Mouse (Mus musculus): ENCODE data around the gene Tuft1. TPM values are rescaled to one million over a fixed set of nuclear protein-coding genes. Genes with fewer than 3 reads are reported as not detected.

The Tuft1 gene
- total and polyA plus RNA-seq, 3 experiments, result 1.6 to 2.1 (median 2.0) TPM

DNA sequence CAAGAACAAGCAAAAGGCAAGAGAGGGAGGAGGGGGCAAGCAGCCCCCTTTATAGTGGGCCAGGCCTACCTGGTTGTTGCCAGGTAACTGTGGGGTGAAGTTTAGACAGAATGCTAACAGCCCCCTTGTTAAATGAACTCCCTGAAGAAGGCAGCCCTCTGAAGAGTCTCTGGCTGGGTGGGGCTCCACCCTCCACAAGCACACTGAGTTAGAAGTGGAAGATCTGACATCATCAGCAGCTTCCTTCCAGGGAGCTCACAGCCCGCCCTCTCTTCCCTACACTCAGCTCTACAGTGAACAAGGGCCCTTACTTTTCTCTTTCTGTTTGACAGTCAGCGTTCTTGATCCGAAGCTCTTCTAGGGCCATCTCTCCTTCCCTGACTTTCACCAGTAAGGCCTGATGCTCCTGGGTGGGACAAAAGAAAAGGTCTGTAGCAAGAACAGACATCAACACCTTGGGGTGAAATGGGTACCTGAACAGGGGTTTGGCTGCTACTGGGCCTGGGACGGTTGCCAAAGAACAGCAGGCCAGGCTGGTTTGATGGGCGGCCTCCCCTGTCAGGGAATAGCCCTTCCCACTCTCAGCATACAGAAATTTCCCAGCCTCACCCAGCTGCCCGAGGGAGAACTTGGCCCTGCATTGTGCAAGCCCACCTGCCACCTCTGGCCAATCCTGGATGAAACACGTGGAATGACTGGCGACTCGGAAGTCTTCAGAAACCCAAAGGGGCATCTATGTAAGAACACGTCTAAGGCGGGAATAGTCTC lies 36.7 kb downstream of the Tuft1 start:
- H3K4me3 ChIP-seq, result no peak overlapping the region
- TF ChIP-seq POLR2A (IDR thresholded peaks at IDR 0.05; ENCODE audit: insufficient read depth, low read depth, low read length), result no peak
- no peak for TF ChIP-seq EP300 (IDR thresholded peaks at IDR 0.05; ENCODE audit: insufficient read depth, low read depth, low read length)
- TF ChIP-seq CTCF (IDR thresholded peaks at IDR 0.05), result no peak
- intact Hi-C loops (cut with DNase I), result no loop called here
- H3K27ac ChIP-seq, result peak overlapping the region; percentile 44
- H3K27me3 ChIP-seq (ENCODE audit: control insufficient read depth, insufficient read depth, low read length), result no peaks in the 10 kb centered on the region
- WGBS, result 54% methylated on average over 11 of the region's 11 CpGs
- no peaks in the 10 kb centered on the region for H3K79me2 ChIP-seq (replicated peaks; ENCODE audit: control insufficient read depth, insufficient read depth, low read length)
- peaks cover 2% of the 10 kb centered on the region; the same call in 1 of the 2 replicates for H3K4me1 ChIP-seq (ENCODE audit: control insufficient read depth, insufficient read depth, low read length)
- no peaks in the 10 kb centered on the region for H3K36me3 ChIP-seq (ENCODE audit: control insufficient read depth, insufficient read depth, low read length)
- peak in 1 of 2 experiments; percentile 52 for DNase-seq
- no peak overlapping the region for H3K9ac ChIP-seq (ENCODE audit: low read depth, low read length)

DNA sequence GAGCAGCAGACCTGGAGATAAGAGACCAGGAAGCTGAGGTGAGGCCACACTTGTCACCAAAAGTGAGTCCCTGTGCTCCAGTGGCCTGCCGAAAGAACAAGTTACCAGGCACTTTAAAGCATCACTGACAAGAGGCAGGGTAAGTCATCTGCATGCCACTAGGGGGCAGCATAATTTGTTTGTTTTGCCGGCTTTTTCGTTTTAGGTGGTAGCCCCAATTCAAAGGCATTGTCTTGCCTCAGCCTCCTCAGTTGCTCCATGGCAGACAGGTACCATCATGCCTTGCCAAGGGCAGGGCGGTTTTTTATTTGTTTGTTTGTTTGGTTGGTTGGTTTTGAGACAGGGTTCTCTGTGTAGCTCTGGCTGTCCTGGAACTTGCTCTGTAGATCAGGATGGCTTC lies 42.0 kb downstream of the Tuft1 start:
- DNase-seq, result peak; percentile 26 to 47
- H3K4me3 ChIP-seq, result no peak overlapping the region
- H3K9ac ChIP-seq (ENCODE audit: low read depth, low read length), result no peak overlapping the region
- H3K27me3 ChIP-seq (ENCODE audit: control insufficient read depth, insufficient read depth, low read length), result no peaks in the 10 kb centered on the region
- TF ChIP-seq POLR2A (IDR thresholded peaks at IDR 0.05; ENCODE audit: insufficient read depth, low read depth, low read length) (no peak), CTCF (IDR thresholded peaks at IDR 0.05) (peak; percentile 87), EP300 (IDR thresholded peaks at IDR 0.05; ENCODE audit: insufficient read depth, low read depth, low read length) (no peak)
- intact Hi-C loops (cut with DNase I), result loop anchor here (2.0 to 5.0 kb wide), 2 partner anchors 232 to 286 kb away; no protein-coding TSS in a partner anchor
- H3K79me2 ChIP-seq (replicated peaks; ENCODE audit: control insufficient read depth, insufficient read depth, low read length), result no peaks in the 10 kb centered on the region
- no peaks in the 10 kb centered on the region for H3K4me1 ChIP-seq (ENCODE audit: control insufficient read depth, insufficient read depth, low read length)
- WGBS, result 52% methylated on average over 4 of the region's 4 CpGs
- no peak overlapping the region for H3K27ac ChIP-seq
- H3K36me3 ChIP-seq (ENCODE audit: control insufficient read depth, insufficient read depth, low read length), result no peaks in the 10 kb centered on the region

DNA sequence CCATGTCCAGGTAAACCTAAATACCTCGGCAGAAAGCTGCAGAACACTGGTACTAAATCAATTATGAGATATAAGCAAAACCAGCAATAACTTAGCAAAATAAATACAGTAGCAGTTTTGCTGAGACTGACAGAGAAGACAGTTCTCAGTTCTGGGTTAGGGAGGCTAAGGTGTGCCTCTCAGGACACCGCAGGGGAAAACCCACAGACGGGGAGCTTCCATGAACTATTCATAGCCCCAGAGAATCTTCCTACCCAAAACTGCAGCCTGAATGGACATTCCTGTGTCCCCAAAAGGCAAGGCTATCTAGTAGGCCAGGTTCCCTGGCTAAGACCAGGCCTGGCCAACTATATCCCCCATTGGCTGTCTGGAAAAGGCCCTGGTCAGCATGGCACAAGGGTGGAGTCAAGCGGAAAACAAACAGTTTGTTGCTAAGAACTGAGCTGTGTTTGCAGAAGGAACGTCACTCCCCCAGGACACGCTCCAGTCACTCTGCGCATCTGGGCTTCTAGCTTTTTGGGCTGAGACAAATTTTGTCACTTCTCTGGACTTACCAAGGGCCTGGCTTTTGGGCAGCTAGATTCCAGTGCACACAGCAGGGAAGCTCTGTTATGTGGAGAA lies 45.3 kb downstream of the Tuft1 start:
- Histone ChIP-seq H3K4me3 (no peak overlapping the region), H3K27me3 (ENCODE audit: control insufficient read depth, insufficient read depth, low read length) (no peaks in the 10 kb centered on the region), H3K4me1 (ENCODE audit: control insufficient read depth, insufficient read depth, low read length) (no peaks in the 10 kb centered on the region; the same call in 1 of the 2 replicates), H3K9ac (ENCODE audit: low read depth, low read length) (no peak overlapping the region), H3K79me2 (replicated peaks; ENCODE audit: control insufficient read depth, insufficient read depth, low read length) (no peaks in the 10 kb centered on the region), H3K27ac (peak overlapping the region; percentile 15; the same call in 1 of the 2 replicates), H3K36me3 (ENCODE audit: control insufficient read depth, insufficient read depth, low read length) (no peaks in the 10 kb centered on the region)
- no peak for TF ChIP-seq EP300 (IDR thresholded peaks at IDR 0.05; ENCODE audit: insufficient read depth, low read depth, low read length)
- no peak for TF ChIP-seq CTCF (IDR thresholded peaks at IDR 0.05)
- no peak for TF ChIP-seq POLR2A (IDR thresholded peaks at IDR 0.05; ENCODE audit: insufficient read depth, low read depth, low read length)
- DNase-seq, result peak; percentile 31 to 66
- WGBS, result 68% methylated on average over 7 of the region's 7 CpGs
- intact Hi-C loops (cut with DNase I), result no loop called here

DNA sequence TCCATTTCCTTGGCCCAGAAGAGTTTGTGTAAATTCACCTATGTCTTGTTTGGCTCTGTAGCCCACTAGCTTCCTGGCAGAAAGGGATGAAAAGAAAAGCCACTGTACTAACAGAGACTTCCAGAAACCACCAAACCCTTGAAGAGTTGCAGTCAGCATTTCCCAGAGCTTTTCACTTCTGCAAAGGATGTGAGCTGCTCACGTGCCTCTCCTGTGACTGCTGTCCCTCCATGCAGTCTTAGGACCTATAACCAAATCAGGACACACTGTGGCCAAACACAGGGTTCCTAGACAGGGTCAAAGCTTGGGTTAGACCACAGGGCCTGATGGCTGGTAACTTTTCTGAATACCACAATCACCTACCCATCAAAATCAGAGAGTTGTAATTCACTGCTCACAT lies 46.4 kb downstream of the Tuft1 start:
- Histone ChIP-seq H3K4me3 (no peak overlapping the region), H3K27me3 (ENCODE audit: control insufficient read depth, insufficient read depth, low read length) (no peaks in the 10 kb centered on the region), H3K79me2 (replicated peaks; ENCODE audit: control insufficient read depth, insufficient read depth, low read length) (no peaks in the 10 kb centered on the region), H3K9ac (ENCODE audit: low read depth, low read length) (no peak overlapping the region), H3K27ac (no peak overlapping the region; the same call in 1 of the 2 replicates), H3K4me1 (ENCODE audit: control insufficient read depth, insufficient read depth, low read length) (no peaks in the 10 kb centered on the region; the same call in 1 of the 2 replicates), H3K36me3 (ENCODE audit: control insufficient read depth, insufficient read depth, low read length) (no peaks in the 10 kb centered on the region)
- intact Hi-C loops (cut with DNase I), result no loop called here
- no peak for TF ChIP-seq POLR2A (IDR thresholded peaks at IDR 0.05; ENCODE audit: insufficient read depth, low read depth, low read length)
- no peak for TF ChIP-seq EP300 (IDR thresholded peaks at IDR 0.05; ENCODE audit: insufficient read depth, low read depth, low read length)
- TF ChIP-seq CTCF (IDR thresholded peaks at IDR 0.05), result no peak
- 81% methylated on average over 1 of the region's 1 CpGs for WGBS
- peak in 1 of 2 experiments; percentile 41 for DNase-seq

DNA sequence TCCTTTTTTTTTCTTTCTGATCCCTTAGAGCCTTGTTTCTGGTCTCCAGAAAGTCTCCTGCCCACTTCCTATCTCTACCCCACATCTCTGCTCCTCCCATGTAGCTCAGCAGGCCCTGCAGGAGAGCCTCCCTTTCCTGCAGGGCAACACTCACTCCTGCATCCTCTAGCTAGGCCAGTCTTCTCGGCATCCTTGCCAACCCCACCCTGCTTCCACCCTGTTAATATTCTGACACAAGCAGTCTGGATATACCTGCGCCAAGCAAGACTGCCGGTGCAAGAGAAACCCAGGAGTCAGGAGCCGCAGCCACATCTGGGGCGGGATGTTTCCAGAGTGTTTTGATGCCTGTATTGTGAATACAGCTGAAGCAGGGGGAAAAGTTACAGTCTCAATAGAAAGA lies 46.8 kb downstream of the Tuft1 start:
- peak in 1 of 2 experiments; percentile 15 for DNase-seq
- H3K9ac ChIP-seq (ENCODE audit: low read depth, low read length), result no peak overlapping the region
- no peaks in the 10 kb centered on the region; the same call in 1 of the 2 replicates for H3K4me1 ChIP-seq (ENCODE audit: control insufficient read depth, insufficient read depth, low read length)
- no peaks in the 10 kb centered on the region for H3K27me3 ChIP-seq (ENCODE audit: control insufficient read depth, insufficient read depth, low read length)
- H3K4me3 ChIP-seq, result no peak overlapping the region
- no peaks in the 10 kb centered on the region for H3K79me2 ChIP-seq (replicated peaks; ENCODE audit: control insufficient read depth, insufficient read depth, low read length)
- intact Hi-C loops (cut with DNase I), result no loop called here
- no peaks in the 10 kb centered on the region for H3K36me3 ChIP-seq (ENCODE audit: control insufficient read depth, insufficient read depth, low read length)
- H3K27ac ChIP-seq, result no peak overlapping the region; the same call in 1 of the 2 replicates
- TF ChIP-seq CTCF (IDR thresholded peaks at IDR 0.05) (no peak), POLR2A (IDR thresholded peaks at IDR 0.05; ENCODE audit: insufficient read depth, low read depth, low read length) (no peak), EP300 (IDR thresholded peaks at IDR 0.05; ENCODE audit: insufficient read depth, low read depth, low read length) (no peak)
- WGBS, result 71% methylated on average over 5 of the region's 5 CpGs

DNA sequence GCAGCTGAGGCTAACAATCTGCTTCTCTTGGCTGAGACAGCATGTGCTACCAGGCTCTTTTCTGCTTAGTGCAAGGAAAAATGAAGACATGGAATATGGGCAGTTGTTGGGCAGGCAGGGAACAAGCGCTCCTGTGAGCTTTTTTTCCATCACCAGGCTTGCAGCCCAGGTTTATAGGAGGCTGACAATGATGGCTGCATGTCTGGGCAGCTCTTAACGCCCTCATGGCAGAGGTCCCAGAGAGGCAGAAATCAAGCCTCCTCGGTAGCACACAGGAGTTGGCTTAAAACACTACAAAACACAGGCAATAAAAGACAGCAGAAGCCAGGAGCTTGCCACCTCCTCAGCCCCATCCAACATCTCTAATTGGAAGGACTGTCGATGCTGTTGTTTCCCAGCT lies 47.3 kb downstream of the Tuft1 start:
- H3K27me3 ChIP-seq (ENCODE audit: control insufficient read depth, insufficient read depth, low read length), result no peaks in the 10 kb centered on the region
- no peak overlapping the region for H3K9ac ChIP-seq (ENCODE audit: low read depth, low read length)
- DNase-seq, result no peak
- TF ChIP-seq CTCF (IDR thresholded peaks at IDR 0.05), result no peak
- TF ChIP-seq EP300 (IDR thresholded peaks at IDR 0.05; ENCODE audit: insufficient read depth, low read depth, low read length), result no peak
- TF ChIP-seq POLR2A (IDR thresholded peaks at IDR 0.05; ENCODE audit: insufficient read depth, low read depth, low read length), result no peak
- H3K36me3 ChIP-seq (ENCODE audit: control insufficient read depth, insufficient read depth, low read length), result no peaks in the 10 kb centered on the region
- H3K4me3 ChIP-seq, result no peak overlapping the region
- 42% methylated on average over 4 of the region's 4 CpGs for WGBS
- H3K79me2 ChIP-seq (replicated peaks; ENCODE audit: control insufficient read depth, insufficient read depth, low read length), result no peaks in the 10 kb centered on the region
- H3K27ac ChIP-seq, result peak overlapping the region; percentile 28
- no peaks in the 10 kb centered on the region; the same call in 1 of the 2 replicates for H3K4me1 ChIP-seq (ENCODE audit: control insufficient read depth, insufficient read depth, low read length)
- intact Hi-C loops (cut with DNase I), result no loop called here

Data from heart, adult 2 months (tissue).